In genomic region chr11:78771751-78772283, GRCm38 (mm10) we compare ENCODE assay signal across 10 mouse cellular contexts. TPM values are rescaled to one million over a fixed set of nuclear protein-coding genes. Genes with fewer than 3 reads are reported as not detected.
DNase-seq lines count a peak whose midpoint lies in the region; ATAC-seq lines count a peak whose summit lies in the region.
"Had no signal": no experiment of that assay in that cellular context is flagged by ENCODE, and none has a peak within 500 bp of the region (broad histone marks: within the 10 kb centered on the region; RNA-seq: fewer than 3 reads in every experiment).

No protein-coding gene starts in this region.

- peaks cover 19% of the 10 kb centered on the region for H3K4me1 ChIP-seq in liver, embryonic 13.5 days (replicated peaks)

- H3K27me3 ChIP-seq in liver, embryonic 13.5 days: no peaks in the 10 kb centered on the region
- H3K27me3 ChIP-seq: Patski had no signal

- peak overlapping the region; percentile 32 for H3K4me2 ChIP-seq in liver, embryonic 13.5 days

- 11% methylated on average over 11 of the region's 11 CpGs for WGBS in liver, embryonic 13.5 days (ENCODE audit: insufficient replicate concordance)

- no peak overlapping the region for H3K9ac ChIP-seq in liver, embryonic 13.5 days

- H3K4me3 ChIP-seq in liver, embryonic 13.5 days (replicated peaks): no peak overlapping the region

- no peaks in the 10 kb centered on the region for H3K36me3 ChIP-seq in liver, embryonic 13.5 days

- DNase-seq in layer of hippocampus, adult 18-20 months (ENCODE audit: low spot score in 2 of 2): peak; percentile 36 to 44
- no peak for DNase-seq in layer of hippocampus, postnatal 10 days (ENCODE audit: low spot score in 2 of 2)
- peak; percentile 50 to 61 for DNase-seq in frontal cortex, postnatal 14 days (ENCODE audit: low spot score in 2 of 2)
- DNase-seq in liver, embryonic 13.5 days: peak; percentile 52
- DNase-seq in thymus, adult 18-20 months: peak; percentile 40 to 60
- DNase-seq in kidney, postnatal 36 days: no peak
- DNase-seq in adrenal gland, adult 2 months: no peak
- no peak for DNase-seq in adrenal gland, adult 18-20 months (ENCODE audit: low spot score in 2 of 2)

- H3K27ac ChIP-seq in liver, embryonic 13.5 days: peak overlapping the region; percentile 50
- H3K27ac ChIP-seq: macrophage had no signal

- peak; percentile 88 for ATAC-seq in liver, embryonic 13.5 days (ENCODE audit: low read depth)
- ATAC-seq: Patski had no signal

- no peaks in the 10 kb centered on the region for H3K9me3 ChIP-seq in liver, embryonic 13.5 days (replicated peaks)

RNA-seq across cellular contexts. Expression of gene Ccnq, which starts 20.3 kb away (rescaled TPM):
- 10 to 100 TPM; 19.2 to 19.7 TPM for total RNA-seq in layer of hippocampus, adult 18-20 months (2021)
- 10 to 100 TPM; 16.2 to 19.4 TPM for total RNA-seq in layer of hippocampus, postnatal 10 days (2021)
- 24.2 and 26.5 TPM in 2 replicates for polyA plus RNA-seq in liver, embryonic 13.5 days (2015; fragmentation: Nextera tagmentation; extraction: Ambion mirVana)
- total RNA-seq in adrenal gland, adult 2 months (2021): 10 to 100 TPM; 52.0 to 68.9 TPM
- polyA plus RNA-seq in adrenal gland, adult 2 months (2012; rRNA removed): 117 and 120 TPM in 2 replicates
- 10 to 100 TPM; 35.8 to 45.9 TPM for total RNA-seq in adrenal gland, adult 18-20 months (2021)

RNA-seq across cellular contexts. Expression of gene Lyrm9, which starts 54.6 kb away (rescaled TPM):
- total RNA-seq in layer of hippocampus, adult 18-20 months (2021): 10 to 100 TPM; 19.7 to 24.2 TPM
- 10 to 100 TPM; 23.5 to 24.6 TPM for total RNA-seq in layer of hippocampus, postnatal 10 days (2021)
- 21.4 and 21.7 TPM in 2 replicates for polyA plus RNA-seq in liver, embryonic 13.5 days (2015; fragmentation: Nextera tagmentation; extraction: Ambion mirVana)
- 10 to 100 TPM; 47.7 to 51.1 TPM for total RNA-seq in adrenal gland, adult 2 months (2021)
- 40.0 and 49.3 TPM in 2 replicates for polyA plus RNA-seq in adrenal gland, adult 2 months (2012; rRNA removed)
- total RNA-seq in adrenal gland, adult 18-20 months (2021): 10 to 100 TPM; 26.4 to 36.8 TPM

Comparison
In these comparisons a context has a peak if more than half of its experiments do, and no peak if none do; other contexts are left out.
1. DNase-seq: peak in layer of hippocampus, adult 18-20 months (2 of 2), frontal cortex, postnatal 14 days (2 of 2), liver, embryonic 13.5 days (single experiment) and thymus, adult 18-20 months (2 of 2); none in layer of hippocampus, postnatal 10 days (0 of 2), kidney, postnatal 36 days (0 of 2), adrenal gland, adult 2 months (single experiment) and adrenal gland, adult 18-20 months (0 of 2).